Mouse (Mus musculus) cerebellum, adult 9-11 months (tissue): ENCODE measurements around the gene Crybg3.
A peak's percentile ranks its signal among the peaks of the same experiment; 100 is the strongest.

Source experiments
- DNase-seq: peaks from one replicate; pipeline ENCODE4 v3.0.0; 2022

The Crybg3 gene

DNA sequence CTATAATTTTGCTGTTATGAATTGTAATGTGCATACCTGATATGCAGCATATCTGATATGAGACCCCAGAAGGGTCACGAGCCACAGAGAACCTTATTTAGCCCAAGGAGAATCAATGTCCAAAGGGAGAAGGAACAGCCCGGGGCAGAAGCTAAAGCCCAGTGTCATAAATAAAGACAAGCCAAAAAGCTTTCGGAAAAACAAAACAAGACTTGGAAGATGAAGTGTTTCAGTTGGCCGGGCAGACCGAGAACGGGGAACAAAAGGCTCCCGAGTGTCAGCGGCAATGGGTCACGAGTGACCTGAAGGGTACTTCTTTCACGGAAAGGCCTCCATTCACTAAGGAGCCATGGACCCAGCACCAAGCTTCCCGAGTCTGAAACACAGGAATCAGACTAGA is 26.8 kb downstream of the Crybg3 start:
- no peak for DNase-seq

DNA sequence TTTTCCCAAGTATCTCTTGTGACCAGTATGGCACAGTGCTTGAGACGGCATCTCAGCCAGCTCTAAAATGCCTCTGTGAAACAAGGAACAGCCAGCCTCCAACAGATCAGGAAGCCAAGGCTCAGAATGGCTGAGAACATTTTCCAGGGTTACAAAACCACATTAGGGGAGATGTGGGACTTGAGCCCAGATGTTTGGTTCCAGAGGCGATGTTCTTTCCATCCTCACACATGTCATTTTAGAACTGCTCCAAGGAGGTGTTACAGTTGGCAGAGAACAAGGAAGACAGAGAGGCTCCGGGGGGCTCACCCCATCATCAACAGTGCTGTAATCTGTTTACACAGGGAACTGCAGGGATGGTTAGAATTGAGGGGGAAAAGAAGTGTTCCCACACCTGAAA is 28.1 kb downstream of the Crybg3 start:
- DNase-seq = no peak

DNA sequence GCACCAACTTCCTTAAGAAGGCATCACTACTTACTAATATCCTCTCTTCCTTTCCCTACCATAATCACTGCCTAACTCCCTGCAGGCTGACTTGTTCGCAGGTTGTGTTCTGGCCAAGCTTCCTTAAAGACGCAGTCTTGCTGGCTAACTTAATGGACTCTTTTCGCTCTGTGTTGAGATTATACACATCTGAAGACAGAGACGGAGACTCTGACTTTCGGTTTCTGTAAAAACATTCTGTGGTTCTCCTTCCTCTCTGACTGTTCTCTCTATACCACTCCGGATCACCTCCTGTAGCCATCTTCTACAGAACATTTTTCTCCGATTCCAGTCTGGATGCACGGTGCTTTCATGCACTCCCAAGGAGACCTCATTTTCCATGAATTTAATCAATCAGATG is 30.0 kb downstream of the Crybg3 start:
- no peak for DNase-seq

DNA sequence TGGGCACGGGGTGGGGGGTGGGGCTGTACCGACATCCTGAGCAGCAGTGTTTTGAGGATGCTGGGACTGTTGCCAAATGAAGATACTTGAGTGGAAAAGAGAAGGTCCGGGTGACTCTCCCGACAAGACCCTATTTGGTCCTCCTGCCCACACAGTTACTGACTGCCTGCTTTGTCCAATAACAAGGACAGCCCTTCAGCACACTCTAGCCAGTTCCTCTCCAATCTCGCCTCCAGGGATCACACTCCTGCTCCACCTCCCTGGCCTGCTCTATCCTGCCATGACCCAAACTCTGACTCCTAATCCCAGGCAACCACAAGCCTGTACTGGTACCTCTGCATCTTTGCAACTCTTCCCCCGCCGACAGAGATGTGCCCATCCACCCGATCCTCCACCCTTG is 30.9 kb downstream of the Crybg3 start:
- DNase-seq = no peak

DNA sequence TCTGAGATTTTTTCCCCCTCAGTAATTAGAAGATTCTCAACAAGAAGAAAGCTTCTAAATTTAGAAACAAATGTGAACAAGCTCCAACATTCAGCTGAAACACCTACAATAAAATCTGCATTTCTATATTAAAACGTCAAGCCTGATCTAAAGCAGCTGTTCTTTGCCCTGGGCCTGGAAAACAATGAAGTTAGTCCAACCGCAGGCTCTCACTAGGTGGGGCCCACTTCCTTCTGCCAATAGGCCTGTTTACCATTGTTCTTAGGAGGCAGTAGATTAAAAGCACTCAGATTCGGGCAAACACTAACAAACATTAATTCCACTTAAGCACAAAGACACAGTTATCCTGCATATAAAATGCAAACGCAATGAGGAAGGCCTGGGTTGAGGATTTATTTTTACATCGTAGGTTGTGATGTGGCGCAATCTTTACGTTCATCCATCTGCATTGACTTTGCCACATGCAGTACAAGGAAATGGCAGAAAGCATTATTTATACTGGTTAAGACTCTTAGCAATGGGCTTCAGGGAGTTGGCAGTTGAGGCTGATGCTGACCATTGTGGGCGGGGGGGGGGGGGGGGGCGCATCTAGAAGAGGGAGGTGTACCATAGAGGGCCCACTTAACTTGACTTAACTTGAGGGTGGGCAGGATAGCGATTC is 32.9 kb downstream of the Crybg3 start:
- DNase-seq = no peak

DNA sequence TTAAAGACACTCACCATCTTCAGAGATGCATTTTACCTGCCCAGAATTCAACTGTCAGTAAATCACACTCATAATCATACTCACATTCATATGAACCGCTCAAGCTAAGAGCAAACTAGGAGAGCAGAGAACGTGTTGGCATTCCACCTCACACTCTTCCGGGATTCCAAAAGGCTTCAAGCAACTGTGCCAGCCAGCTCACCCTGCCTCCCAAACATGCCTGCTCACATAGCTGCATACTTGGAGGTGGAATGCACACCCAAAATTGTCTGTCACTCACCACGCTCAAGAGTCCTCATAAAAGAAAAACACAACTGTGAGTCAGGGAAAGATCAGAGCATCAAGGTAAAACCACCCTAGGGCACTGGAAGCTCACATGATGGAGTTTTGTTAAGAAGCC is 34.3 kb downstream of the Crybg3 start:
- no peak for DNase-seq

DNA sequence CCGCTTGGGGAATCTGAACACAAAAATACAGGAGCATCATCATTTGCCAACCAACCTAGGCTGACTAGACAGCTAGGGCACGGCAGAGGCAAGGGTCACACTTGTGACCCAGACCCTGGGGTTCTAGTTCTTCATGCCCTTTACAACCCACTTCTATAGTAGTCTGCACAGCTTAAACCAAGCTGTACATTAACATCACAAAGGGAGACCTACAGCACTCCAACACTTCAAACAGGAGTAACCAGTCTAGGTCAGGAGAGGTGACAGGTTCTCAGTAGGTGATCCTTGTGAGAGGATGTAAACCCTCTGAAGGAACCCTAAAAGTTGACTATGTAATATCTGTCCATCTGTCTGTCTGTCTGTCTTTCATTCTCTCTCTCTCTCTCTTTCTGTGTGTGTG is 35.1 kb downstream of the Crybg3 start:
- DNase-seq = no peak

DNA sequence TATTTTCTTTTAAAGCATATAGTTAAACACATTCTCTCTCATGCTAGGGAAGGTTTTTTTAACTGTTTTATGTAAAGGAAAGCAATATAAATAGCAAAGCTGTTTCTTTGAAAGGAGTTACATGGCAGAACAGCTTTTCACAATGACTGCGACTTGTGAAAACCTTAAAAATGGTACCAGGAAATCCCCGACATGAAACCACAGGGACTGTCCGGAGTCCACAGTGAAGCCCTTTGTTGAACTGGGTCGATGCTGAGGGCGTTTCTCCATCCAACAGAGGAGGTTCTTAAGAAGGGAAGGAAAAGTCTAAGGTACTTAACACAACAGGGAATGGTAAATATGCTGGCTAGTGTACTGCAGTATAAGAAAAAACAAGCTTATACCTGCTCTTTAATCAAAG is 36.8 kb downstream of the Crybg3 start:
- no peak for DNase-seq

DNA sequence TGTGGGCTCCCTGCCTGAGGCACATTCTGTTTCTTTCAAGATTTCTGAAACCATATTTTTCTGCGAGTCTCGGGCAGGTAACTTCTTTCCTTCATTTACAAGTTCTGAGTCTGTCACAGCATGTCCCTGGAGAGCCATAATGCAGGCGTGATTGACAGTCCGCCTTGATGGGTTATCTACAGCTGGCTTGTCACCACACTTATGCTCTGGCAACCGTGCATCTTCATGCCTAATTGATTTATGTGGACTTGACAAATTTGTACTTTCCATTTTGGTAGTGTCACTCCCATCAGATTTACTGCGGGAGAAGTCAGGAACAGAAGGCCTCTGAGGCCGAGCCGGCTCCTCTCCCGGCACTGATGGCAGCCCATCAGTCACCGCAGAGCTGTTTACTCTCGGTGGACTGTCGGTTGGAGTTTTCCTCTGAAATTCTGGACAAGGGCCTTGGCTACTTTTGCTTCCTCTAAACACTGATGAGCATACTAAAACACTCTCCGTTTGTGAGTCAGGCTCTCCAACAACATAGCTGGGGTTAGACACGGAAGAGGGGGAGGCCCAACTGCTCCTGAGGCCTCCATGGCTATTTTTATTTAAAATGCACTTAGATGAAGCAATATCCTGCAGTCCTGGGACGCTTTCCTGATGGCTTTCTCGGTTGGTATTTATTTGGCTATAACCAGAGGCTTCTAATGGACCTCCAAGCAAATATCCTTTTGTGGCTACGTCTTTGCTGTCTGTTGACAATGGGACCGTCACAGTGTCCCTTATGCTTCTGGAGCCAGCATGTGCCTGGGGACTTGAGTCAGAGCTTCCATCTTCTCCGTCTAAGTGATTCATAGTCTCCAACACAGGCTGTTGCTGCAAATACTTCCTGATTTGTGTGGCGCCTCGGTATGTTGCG is 41.2 kb downstream of the Crybg3 start:
- no peak for DNase-seq

DNA sequence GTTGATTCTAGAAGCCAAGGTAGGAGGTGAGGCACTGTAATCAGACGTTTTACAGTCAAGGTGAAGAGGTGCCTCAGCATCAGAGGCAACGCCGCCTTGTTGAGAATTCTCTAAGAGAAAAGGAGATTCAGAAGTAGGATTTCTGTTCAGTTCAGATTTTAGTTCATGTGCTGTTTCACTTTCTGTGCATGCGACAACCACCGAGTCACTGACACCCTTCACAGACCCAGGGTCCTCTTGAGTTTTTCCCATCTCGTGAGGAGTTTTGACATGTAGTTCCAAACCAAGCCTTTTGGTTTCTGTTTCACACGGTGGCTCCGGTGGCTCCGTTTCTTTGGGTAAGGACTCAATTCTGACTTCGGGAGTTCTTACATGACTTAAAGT is 41.9 kb downstream of the Crybg3 start:
- DNase-seq = no peak

DNA sequence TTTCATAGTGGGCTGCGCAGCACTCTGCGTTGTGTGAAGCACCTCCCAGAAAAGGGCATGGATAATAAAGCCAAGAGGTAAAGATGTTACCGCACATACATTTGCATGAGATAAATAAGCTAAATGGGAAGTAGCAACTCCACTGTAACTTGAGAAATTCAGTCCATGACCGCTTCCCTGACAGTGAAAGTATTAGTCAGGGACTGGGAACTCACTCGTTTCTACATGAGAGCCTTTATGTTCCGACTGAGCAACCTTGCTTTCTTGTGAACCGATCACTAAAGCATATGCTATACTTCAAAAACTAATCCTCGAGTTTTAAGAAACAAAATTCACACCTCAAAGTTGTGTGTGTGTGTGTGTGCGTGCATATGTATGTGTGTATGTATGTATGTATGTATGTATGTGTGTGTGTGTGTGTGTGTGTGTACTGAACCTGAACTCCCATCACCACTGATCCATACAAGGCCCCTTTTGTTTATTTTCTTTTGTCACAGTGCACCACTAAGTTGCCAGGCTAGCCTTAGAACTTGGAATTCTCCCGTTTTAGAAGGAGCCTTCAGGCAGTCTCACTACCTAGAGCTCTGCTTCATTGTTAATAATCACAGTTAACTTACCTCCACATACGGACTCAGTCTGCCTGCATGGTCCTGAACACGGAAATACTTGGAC is 47.2 kb downstream of the Crybg3 start:
- DNase-seq = no peak

DNA sequence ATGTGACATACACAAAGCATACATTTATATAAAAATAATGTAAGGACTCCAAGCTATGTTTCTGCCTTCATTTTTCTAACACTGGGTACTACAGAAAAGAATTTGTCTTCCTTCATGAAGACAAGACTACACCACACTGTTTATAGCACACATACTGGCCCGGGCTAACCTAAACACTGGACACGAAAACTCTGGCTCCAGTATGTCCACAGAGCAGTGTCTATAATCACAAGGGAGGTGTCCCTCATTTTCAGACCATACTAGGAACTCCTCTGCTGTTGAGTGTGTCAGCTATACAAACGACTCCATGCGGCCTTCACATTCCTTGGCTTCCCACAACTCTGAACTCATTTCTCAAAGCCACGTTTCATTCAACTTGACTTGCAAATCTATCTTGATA is 49.3 kb downstream of the Crybg3 start:
- DNase-seq = no peak

DNA sequence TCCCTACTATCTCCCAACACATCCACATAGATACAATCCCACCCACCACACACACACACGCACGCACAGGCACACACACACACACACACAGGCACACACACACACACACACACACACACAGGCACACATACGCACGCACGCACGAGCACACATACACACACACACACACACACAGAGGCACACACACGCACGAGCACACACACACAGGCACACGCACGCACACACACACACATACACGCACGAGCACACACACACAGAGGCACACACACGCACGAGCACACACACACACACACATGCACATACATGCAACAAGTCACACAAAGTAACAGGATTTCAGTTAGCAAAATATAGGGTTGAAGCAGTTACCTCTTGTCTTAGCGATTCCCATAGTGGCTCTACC is 51.1 kb downstream of the Crybg3 start:
- no peak for DNase-seq

DNA sequence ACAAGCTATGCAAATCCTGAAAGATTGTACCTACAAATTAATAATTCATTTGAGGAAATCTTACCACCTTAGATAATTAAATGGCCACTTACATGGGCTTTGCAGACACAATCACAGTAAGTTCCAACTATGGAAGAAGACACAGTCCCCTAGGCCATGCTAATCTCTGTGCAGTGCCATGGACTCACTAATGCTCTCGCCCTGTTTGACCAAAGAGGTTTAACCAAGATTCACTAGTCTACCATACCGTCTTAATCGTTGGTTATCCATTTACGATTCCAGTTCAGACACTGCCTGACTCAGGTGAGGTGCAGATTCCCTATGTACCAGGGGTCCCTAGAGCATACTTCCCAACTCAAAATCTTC is 52.2 kb downstream of the Crybg3 start:
- DNase-seq = no peak

DNA sequence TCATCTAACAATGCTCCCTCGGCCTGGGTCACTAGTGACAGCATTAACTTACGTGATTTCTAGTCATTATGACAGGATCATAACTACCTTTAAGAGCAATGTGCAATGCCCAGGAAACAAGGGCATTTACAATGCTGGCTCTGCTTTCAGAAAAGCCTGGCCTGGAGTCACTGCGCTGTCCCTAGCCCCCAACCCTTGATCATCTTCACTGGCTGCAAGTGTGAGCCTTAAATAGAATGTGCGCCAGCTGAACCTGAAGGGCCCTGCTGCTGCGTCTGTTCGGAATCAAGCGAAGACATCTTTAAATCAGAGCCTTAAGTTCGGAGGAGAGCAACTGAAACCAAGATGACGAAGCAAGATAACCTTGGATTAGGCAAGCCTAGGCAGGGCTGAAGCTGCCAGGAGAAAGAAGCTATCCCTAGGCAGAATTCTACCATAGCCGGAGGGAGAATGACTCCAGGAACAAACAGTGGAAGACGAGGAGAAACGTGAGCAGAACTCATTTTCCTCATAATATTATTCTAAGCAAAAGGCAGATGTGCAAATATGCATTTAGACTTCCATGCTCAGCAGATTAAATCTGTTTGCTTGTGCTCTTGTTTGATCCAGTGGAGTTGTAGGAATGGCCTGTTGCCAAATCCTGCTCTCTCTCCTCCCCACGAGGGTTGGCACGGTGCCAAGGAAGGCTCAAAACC is 52.7 kb downstream of the Crybg3 start:
- peak; percentile 3 for DNase-seq

DNA sequence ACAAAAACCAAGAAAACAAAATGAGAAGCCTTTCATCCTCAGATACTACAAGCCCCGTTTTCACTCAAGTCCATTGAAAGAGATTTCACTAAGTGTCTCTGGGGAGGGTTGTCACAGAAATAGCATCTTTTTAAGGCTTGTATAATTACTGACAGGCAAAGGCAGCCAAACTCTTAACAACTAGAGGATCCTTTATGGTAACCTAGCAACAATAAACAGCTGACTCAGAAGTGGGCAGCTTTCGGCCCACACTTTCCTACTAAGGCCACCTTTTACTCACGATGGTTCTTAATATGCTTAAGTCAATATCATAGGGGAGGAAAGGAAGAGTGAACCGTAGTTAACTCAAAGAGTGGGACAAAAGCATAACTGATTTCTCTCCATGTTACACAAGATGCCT is 53.3 kb downstream of the Crybg3 start:
- no peak for DNase-seq

DNA sequence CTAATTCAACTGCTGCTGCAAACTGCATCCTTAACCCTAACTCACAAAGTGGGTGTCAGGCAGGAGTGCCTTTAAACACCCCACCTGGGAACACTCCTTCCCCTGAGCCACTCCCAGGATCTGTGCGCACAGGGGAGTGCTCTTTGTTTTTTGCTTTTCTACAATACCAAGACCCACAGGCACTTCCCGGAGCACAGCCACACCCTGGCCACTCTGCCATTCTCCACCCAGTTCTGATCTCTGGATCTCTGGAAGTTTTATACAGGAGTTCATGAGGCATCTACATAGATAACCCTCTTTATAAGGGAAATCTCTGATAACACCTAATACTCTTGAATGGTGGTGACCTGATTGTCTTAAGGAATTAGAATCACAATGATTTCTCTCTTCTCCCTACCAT is 55.4 kb downstream of the Crybg3 start:
- DNase-seq = no peak

DNA sequence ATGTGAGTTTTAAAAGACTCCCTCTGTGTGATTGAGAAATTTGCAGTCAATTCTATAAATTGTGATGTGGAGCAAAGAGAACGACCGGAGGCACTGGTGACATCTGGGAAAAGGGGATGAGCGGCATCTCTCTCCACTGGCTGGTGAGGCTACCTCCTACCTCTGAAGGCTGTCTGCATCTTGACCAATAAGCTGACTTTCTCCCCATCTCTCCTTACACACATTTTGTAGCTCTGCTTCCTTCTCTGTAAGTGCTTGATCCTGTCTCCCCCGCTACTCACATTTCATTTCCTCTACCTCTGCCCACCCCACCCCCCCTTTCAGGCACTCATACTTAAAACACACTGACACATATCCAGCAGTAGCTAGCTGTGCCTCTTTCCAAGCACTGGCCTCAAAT is 59.4 kb downstream of the Crybg3 start:
- DNase-seq = no peak

DNA sequence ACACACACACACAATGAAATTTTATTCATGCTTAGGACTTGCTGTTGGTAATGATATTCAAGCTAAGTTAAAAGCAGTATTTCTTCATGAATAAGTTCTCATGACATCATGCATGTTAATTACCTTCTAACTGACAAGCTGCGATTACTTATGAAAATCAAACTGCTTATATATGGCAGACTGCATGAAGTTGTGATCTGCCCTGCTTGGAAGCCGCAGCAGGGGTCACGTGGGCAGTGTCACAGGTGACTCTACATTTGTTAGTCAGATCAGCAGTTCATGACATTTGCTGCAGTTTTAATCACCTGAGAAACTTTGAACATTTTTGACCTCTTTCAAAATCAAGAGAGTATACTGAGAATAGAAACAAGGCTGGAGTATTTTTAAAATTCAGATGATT is 59.8 kb downstream of the Crybg3 start:
- no peak for DNase-seq

DNA sequence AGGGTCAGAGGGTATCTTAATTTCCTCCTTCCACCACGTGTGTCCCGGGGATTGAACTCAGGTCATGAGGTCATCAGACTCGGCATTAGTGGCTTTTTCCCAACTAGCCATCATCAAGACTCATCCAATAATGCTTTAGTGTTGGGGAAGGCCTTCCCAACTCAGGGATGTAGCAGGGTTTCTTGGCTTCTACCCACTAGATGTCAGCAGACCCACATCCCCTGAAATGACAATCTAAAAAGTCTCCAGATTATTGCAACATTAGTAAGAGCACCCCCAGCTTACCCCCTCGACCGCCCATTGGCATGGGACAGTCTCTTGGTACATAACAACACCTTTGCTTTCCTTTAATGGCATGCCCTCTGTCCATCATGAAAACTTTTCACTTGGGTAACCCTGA is 65.1 kb downstream of the Crybg3 start:
- no peak for DNase-seq

DNA sequence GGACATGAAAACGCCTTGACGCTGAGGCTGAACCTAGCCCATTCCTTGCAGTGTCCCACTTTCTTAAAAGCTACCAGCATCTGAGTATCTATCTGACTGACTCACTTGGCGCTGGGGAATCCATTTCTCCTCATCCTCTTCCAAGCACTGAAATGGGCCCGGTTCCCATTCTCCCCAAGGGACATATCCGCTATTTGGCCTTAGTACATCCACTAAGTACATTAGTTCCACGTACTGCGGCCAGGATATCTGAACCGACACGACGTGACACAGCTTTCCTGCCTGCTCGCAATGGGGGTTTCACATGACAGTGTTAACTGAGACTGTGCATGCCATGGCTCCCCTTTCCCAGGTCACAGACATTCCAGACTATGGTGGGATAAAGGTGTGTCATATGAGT is 66.4 kb downstream of the Crybg3 start:
- no peak for DNase-seq

DNA sequence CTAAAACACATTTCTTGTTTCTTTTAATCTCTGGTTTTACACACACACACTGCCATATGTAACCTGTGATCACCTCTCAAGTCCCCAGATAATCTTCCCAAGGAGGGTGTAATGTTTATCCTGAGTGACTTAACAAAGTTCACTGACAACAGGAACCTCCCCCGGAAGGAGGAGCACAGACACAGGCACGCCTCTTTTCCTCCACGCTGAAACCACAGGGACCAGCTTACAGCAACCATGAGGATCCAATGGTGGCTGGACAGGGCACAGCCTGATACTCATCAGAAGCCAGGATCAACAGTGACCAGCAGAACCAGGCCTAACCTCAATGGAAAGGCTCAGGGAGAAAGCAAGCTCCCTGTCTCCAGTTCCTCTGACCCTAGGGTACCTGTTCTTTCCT is 68.2 kb downstream of the Crybg3 start:
- no peak for DNase-seq

DNA sequence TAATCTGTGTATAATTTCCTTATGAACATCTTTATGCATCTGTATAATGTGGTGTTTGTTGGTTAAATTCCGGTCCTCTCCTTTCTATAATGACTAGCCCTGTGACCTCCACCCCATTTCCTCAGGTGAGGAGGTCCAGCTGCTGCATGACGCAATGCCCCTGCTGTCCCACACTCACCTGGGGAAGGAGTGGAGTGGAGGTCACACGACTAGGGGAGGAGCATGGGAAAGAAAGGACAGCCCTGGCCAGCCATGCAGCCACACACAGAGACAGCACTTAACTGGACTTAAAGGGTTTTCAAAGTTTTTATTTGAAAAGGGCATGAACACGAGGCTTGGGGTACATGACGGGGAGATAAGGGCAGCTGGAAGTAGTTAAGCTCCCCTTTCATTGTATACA is 69.5 kb downstream of the Crybg3 start:
- DNase-seq = no peak

DNA sequence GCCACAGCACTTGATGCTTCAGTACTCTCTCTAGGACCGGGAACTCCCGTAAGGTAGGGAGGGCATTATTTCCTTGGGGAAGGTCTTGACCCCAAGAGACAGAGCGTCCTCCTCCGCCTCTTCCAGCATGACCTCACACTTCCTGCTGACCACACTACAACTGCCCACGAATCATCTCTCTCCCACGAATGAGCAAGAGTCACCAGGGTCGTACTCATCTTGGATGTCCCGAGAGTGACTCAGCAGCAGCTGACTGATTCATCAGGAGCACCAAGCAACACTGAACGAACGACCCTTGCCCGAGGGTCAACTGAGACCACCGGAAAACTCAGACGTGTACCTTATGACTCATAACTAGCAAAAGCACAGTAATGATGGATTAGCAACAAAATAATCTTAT is 71.2 kb downstream of the Crybg3 start:
- DNase-seq = no peak
